9 mouse cellular contexts compared by ENCODE assay signal in genomic region chr1:155212936-155213774, GRCm38 (mm10). TPM values are rescaled to one million over a fixed set of nuclear protein-coding genes. Genes with fewer than 3 reads are reported as not detected.
DNase-seq lines count a peak whose midpoint lies in the region; ATAC-seq and TF ChIP-seq lines count a peak whose summit lies in the region.
"Had no signal": no experiment of that assay in that cellular context is flagged by ENCODE, and none has a peak within 500 bp of the region (broad histone marks: within the 10 kb centered on the region; RNA-seq: fewer than 3 reads in every experiment).

No protein-coding gene starts in this region.

- intact Hi-C loops in left cerebral cortex, postnatal 36 days (cut with DNase I) = no loop called here

- H3K36me3 ChIP-seq in heart, embryonic 13.5 days = peaks cover 40% of the 10 kb centered on the region
- peaks cover 22% of the 10 kb centered on the region for H3K36me3 ChIP-seq in limb, embryonic 10.5 days
- H3K36me3 ChIP-seq in stomach, embryonic 15.5 days = no peaks in the 10 kb centered on the region

- no peaks in the 10 kb centered on the region for H3K9me3 ChIP-seq in heart, embryonic 13.5 days
- H3K9me3 ChIP-seq in limb, embryonic 10.5 days (replicated peaks) = no peaks in the 10 kb centered on the region
- no peaks in the 10 kb centered on the region for H3K9me3 ChIP-seq in stomach, embryonic 15.5 days
- H3K9me3 ChIP-seq: megakaryocyte, embryonic 14.5 days had no signal

- peak overlapping the region; percentile 61 for H3K27ac ChIP-seq in heart, embryonic 13.5 days (replicated peaks)
- peak overlapping the region; percentile 94 for H3K27ac ChIP-seq in limb, embryonic 10.5 days
- H3K27ac ChIP-seq in stomach, embryonic 15.5 days = peak overlapping the region; percentile 0; the same call in 1 of the 2 replicates

- H3K4me1 ChIP-seq in heart, embryonic 13.5 days = peaks cover 62% of the 10 kb centered on the region
- H3K4me1 ChIP-seq in limb, embryonic 10.5 days = peaks cover 79% of the 10 kb centered on the region
- peaks cover 34% of the 10 kb centered on the region for H3K4me1 ChIP-seq in stomach, embryonic 15.5 days

- ATAC-seq in heart, embryonic 13.5 days (ENCODE audit: extremely low read depth, insufficient number of reproducible peaks, low FRiP score, low TSS enrichment) = no peak
- 0 out of 2 replicates have a peak, but pooled peaks have one; percentile 11 for ATAC-seq in stomach, embryonic 15.5 days (ENCODE audit: insufficient read depth, low FRiP score, low read depth)

- peak; percentile 21 for DNase-seq in kidney, adult 18-20 months
- no peak for DNase-seq in kidney, postnatal 14 days
- peak; percentile 73 for DNase-seq in brain, embryonic 14.5 days (ENCODE audit: low read depth)
- peak; percentile 67 for DNase-seq in limb, embryonic 10.5 days (ENCODE audit: low spot score)
- no peak for DNase-seq in frontal cortex, postnatal 36 days (ENCODE audit: low spot score in 2 of 2)
- DNase-seq in left cerebral cortex, postnatal 36 days (ENCODE audit: low spot score in 2 of 2) = no peak

- H3K4me3 ChIP-seq in heart, embryonic 13.5 days = no peak overlapping the region
- 0 out of 2 replicates have a peak overlapping the region, but pooled peaks have one; percentile 7 for H3K4me3 ChIP-seq in limb, embryonic 10.5 days
- H3K4me3 ChIP-seq in stomach, embryonic 15.5 days (replicated peaks) = no peak overlapping the region
- H3K4me3 ChIP-seq: megakaryocyte, embryonic 14.5 days had no signal

- 25% methylated on average over 18 of the region's 18 CpGs for WGBS in heart, embryonic 13.5 days
- WGBS in limb, embryonic 10.5 days = 31% methylated on average over 18 of the region's 18 CpGs
- 27% methylated on average over 18 of the region's 18 CpGs for WGBS in stomach, embryonic 15.5 days

- no peak for TF ChIP-seq POLR2A in brain, embryonic 14.5 days (IDR thresholded peaks at IDR 0.05; ENCODE audit: borderline replicate concordance, extremely low read depth, insufficient read depth, insufficient read length, poor library complexity, severe bottlenecking)

- peak overlapping the region; percentile 68 for H3K9ac ChIP-seq in heart, embryonic 13.5 days
- no peak overlapping the region for H3K9ac ChIP-seq in stomach, embryonic 15.5 days

- no peak overlapping the region for H3K4me2 ChIP-seq in heart, embryonic 13.5 days
- no peak overlapping the region for H3K4me2 ChIP-seq in stomach, embryonic 15.5 days

- TF ChIP-seq CTCF in brain, embryonic 14.5 days (IDR thresholded peaks at IDR 0.05; ENCODE audit: borderline replicate concordance, extremely low read depth, insufficient read depth, insufficient read length) = no peak

- H3K27me3 ChIP-seq in heart, embryonic 13.5 days (replicated peaks) = no peaks in the 10 kb centered on the region
- no peaks in the 10 kb centered on the region for H3K27me3 ChIP-seq in limb, embryonic 10.5 days (ENCODE audit: low read depth, poor library complexity, severe bottlenecking)
- no peaks in the 10 kb centered on the region for H3K27me3 ChIP-seq in stomach, embryonic 15.5 days (replicated peaks)

RNA-seq across cellular contexts. Expression of gene BC034090, which starts 31.1 kb away (rescaled TPM):
- polyA plus RNA-seq in brain, embryonic 14.5 days (2012; rRNA removed) = 10.4 and 13.3 TPM in 2 replicates
- polyA plus RNA-seq in heart, embryonic 13.5 days (2015; fragmentation: Nextera tagmentation; extraction: Ambion mirVana) = 7.0 and 7.6 TPM in 2 replicates
- polyA plus RNA-seq in limb, embryonic 10.5 days (2016; fragmentation: Nextera tagmentation; extraction: Ambion mirVana) = 5.2 and 6.8 TPM in 2 replicates
- polyA plus RNA-seq in stomach, embryonic 15.5 days (2015; fragmentation: Nextera tagmentation; extraction: Ambion mirVana) = 2.8 and 4.7 TPM in 2 replicates
- total RNA-seq in left cerebral cortex, postnatal 36 days (2021) = 10 to 100 TPM; 12.3 to 12.7 TPM

RNA-seq across cellular contexts. Expression of gene Stx6, which starts 54.6 kb away (rescaled TPM):
- polyA plus RNA-seq in brain, embryonic 14.5 days (2012; rRNA removed) = 115 and 116 TPM in 2 replicates
- 48.7 and 49.9 TPM in 2 replicates for polyA plus RNA-seq in heart, embryonic 13.5 days (2015; fragmentation: Nextera tagmentation; extraction: Ambion mirVana)
- 83.1 and 95.4 TPM in 2 replicates for polyA plus RNA-seq in limb, embryonic 10.5 days (2016; fragmentation: Nextera tagmentation; extraction: Ambion mirVana)
- polyA plus RNA-seq in stomach, embryonic 15.5 days (2015; fragmentation: Nextera tagmentation; extraction: Ambion mirVana) = 58.9 and 63.8 TPM in 2 replicates
- total RNA-seq in left cerebral cortex, postnatal 36 days (2021) = 100 to 1,000 TPM; 113 to 118 TPM

Comparison
In these comparisons a context has a peak if more than half of its experiments do, and no peak if none do; other contexts are left out.
1. DNase-seq: peak in kidney, adult 18-20 months (single experiment), brain, embryonic 14.5 days (single experiment) and limb, embryonic 10.5 days (single experiment); none in kidney, postnatal 14 days (single experiment), frontal cortex, postnatal 36 days (0 of 2) and left cerebral cortex, postnatal 36 days (0 of 2).
2. H3K27ac ChIP-seq: peak in every context shown above with its lines; median percentile 94 in limb, embryonic 10.5 days; 61 in heart, embryonic 13.5 days; 0 in stomach, embryonic 15.5 days.